Mouse (Mus musculus) T-helper 1 cell (primary cell): ENCODE results near the gene Gm45140.

ENCODE experiments used
- in situ Hi-C: fragments of 300-600 bp; cut with MboI, MseI; formaldehyde crosslinking; loops from one replicate; pipeline ENCODE4 v1.15.1; 2025; ENCODE audit warnings: high pct_unique_total_duplicates

Gene Gm45140

DNA sequence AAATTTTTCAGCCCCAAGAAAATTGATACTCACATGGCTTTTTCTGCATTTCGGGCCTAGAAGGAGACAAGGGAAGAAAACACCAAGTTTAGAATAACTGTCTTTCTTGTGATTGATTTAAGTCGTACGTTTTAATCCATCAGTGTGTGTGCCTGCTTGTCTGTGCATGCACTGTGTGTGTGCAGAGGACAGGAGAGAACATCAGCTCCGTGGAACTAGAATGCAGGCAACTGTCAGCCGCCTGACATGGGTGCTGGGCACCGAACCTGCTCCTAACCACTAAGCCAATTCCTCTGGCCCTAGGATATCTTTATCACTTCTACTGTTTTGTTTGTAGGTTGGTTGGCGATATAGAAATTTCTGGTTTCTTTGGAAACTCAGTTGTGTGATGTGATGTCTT is at the start of gene Gm45140:
Gene Gm45140, minus strand, starts transcription at position 101 of the 400 bp plus-strand sequence.
- in situ Hi-C loops = no loop called here

DNA sequence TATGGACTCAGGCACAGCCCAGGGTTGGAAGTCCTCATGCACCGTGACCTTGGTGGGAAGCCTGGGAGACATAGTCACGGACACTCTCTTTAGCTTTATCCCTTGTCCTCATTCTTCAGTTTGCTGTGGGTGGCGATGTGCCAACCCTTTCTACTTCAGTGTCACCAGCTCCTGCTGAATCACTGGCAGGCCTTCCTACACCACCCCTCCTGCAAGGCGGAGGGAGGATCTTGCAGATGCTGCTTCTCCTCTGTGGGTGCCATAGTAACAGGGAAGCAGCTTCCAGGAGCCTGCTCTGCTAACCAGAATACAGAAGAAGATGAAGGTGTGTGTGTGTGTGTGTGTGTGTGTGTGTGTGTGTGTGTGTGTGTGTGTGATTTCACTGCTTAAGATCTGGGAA is 47.2 kb upstream of the Gm45140 start:
- in situ Hi-C loops = no loop called here

DNA sequence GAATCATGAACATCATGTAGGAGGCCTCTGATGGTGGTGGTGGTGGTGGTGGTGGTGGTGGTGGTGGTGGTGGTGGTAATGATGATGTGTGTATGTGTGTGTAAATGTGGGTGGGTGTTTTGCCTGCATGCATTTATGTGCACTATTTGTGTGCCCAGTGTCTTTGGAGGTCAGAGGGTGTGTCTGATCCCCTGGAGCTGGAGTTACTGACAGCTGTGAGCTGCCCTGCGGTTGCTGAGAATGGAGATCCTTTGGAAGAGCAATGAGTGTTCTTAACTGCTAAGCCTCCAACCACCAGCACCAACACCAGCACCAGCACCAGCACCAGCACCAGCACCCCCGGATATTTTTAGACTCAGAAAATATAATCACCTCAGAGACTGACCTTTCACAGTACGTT is 46.6 kb upstream of the Gm45140 start:
- in situ Hi-C loops = no loop called here

- in situ Hi-C loops = no loop called here
These were observed 44.0 kb upstream of the Gm45140 start for GRCm38 (mm10) chr6:87879628-87880027.

- in situ Hi-C loops = no loop called here
These were observed 43.4 kb upstream of the Gm45140 start for GRCm38 (mm10) chr6:87879010-87879409.

DNA sequence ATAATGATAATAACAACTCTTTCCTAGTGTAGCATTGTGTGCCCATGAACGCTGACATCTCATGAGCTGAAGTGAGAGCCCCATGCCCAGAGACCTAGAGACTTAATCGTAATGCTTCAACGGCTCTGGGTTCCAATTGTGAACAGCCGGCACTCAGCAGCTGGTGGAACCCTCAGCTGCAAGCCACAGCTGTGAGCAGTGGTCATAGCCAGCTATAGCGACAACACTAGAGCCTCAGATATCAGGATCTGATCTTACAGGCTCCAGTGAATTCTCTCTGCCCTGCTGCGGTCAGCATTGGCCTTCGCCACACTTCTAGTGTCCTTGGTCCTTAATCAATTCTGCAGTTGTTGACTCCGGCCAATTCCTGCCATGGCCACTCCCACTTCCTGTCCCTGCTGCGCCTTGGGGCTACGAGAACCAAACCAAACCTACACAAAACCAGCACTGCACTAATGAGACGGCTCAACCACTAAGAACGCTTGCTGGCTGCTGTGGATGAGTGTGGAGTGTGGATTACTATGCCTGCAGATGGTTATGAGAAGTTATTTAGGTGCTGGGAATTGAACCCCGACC is 40.6 kb upstream of the Gm45140 start:
- in situ Hi-C loops = no loop called here

GRCm38 (mm10) chr6:87875562-87875961 is 40.0 kb upstream of the Gm45140 start:
- in situ Hi-C loops = no loop called here

GRCm38 (mm10) chr6:87875083-87875482 is 39.5 kb upstream of the Gm45140 start:
- in situ Hi-C loops = no loop called here

DNA sequence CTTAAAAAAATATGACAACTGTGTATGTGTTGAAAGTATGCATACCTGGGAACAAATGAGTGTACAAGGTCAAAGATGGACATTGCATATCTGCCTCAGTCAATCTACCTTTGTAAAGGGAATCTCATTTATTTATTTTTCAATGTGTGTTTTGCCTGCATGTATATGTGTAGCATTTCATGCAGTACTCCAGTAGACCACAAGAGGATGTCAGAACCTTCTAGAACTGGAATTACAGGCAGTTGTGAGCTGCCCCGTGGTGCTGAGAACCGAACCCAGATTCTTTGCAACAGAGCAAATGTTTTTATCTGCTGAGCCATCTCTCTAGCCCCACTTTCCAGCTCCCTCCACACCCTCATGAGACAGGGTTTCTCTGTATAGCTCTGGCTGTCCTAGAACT is 38.4 kb upstream of the Gm45140 start:
- in situ Hi-C loops = no loop called here

GRCm38 (mm10) chr6:87873104-87873503 is 37.5 kb upstream of the Gm45140 start:
- in situ Hi-C loops = no loop called here

GRCm38 (mm10) chr6:87871240-87871639 is 35.6 kb upstream of the Gm45140 start:
- in situ Hi-C loops = no loop called here

DNA sequence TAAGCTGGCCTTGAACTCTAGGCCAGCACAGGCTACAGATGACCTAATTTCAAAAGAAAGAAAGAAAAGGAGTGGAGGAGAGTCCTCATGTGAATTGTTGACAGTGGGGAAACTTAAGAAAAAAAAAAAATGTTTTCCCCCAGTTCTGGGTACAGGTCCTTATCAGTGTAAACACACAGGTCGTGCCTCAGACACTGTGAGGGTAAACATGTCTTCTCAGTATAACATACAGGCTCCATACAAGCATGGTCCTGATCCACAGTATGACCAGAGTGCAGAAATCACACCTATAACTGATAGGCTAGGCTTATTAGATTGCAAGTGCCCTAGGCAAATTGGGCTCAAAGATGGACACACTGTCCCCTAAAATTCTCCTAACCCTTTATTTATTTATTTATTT is 34.8 kb upstream of the Gm45140 start:
- in situ Hi-C loops = no loop called here

GRCm38 (mm10) chr6:87868871-87869506 is 33.4 kb upstream of the Gm45140 start:
- in situ Hi-C loops = no loop called here

DNA sequence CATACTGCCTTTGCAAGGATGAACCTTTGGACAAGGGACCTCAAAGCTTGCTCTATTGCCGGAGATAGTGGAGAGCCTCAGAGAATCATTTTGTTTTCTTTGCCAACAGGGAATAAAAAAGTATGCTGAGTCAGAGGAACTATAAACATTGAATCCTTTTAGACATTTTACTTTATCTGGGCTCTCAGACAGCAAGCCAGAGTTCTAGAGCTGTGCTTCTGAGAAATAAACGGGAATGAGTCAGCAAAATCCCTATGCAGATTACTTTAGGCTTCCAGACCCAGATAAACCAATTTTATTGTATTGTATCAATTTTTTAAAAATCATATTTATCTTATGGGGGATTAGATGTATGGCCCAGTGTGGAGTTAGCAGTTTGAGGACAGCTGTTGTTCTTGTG is 31.7 kb upstream of the Gm45140 start:
- in situ Hi-C loops = no loop called here

GRCm38 (mm10) chr6:87866211-87866610 is 30.6 kb upstream of the Gm45140 start:
- in situ Hi-C loops = no loop called here

DNA sequence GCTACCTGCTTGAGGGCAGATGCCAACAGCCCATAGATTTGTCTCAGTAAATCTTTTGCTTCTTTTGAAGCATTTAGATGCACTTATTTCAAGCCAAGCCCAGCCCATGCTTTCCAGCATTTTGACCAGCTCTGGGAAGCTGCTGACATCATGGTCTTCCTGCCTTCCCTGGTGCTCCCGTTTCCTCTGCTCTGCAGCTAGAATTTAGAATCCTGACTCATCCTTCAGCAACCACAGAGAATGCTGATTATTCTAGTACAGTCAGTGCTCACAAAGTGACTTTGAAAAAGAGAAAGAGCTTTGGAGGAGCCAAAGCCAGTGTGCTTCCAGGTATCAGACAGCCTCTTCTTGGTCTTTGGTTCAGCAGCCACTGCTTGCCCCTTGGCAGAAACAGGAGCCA is 21.5 kb upstream of the Gm45140 start:
- in situ Hi-C loops = no loop called here

DNA sequence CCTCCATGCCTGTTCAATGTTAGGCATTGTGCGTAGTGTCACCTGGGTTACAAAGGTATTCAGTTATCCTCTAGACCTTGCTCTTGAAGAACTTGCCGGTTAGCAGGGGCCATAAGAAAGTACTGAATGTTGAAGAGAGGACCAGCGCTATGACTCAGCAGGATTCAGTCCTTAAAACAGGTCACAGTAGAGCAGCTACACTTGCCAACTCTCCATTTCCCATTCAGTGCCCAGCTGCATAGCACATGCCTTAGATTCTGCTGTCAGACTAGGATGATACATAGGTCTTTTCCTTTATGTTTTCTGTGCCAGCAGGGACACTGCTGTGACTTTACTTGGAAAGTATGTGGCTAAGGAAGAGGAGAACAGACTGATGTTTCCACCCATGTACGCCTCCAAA is 17.9 kb upstream of the Gm45140 start:
- in situ Hi-C loops = no loop called here

DNA sequence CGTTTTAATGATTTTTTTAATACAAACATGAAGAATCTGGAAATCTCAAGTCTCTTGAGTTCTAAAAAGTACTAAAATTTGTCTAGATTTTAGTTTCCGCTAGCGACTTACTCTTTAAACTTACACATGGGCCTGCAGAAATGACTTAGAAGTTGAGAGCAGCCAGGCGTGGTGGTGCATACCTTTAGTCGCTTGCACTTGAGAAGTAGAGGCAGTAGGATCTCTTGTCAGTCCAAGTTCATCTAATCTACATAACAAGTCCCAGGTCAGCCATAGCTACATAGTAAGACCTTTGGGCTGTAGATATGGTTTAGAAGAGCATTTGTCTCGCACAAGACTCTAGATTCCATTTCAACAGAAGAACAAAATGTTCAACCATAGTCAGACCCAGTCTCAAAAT is 16.3 kb upstream of the Gm45140 start:
- in situ Hi-C loops = no loop called here

- in situ Hi-C loops = no loop called here
These were observed 15.5 kb upstream of the Gm45140 start, which contains the start of gene Cnbp for GRCm38 (mm10) chr6:87850900-87851614. Cnbp (minus strand) TSS chr6:87851106.

GRCm38 (mm10) chr6:87850155-87850899 is 14.7 kb upstream of the Gm45140 start:
- in situ Hi-C loops = no loop called here

GRCm38 (mm10) chr6:87849780-87850154 is 14.2 kb upstream of the Gm45140 start:
- in situ Hi-C loops = no loop called here

DNA sequence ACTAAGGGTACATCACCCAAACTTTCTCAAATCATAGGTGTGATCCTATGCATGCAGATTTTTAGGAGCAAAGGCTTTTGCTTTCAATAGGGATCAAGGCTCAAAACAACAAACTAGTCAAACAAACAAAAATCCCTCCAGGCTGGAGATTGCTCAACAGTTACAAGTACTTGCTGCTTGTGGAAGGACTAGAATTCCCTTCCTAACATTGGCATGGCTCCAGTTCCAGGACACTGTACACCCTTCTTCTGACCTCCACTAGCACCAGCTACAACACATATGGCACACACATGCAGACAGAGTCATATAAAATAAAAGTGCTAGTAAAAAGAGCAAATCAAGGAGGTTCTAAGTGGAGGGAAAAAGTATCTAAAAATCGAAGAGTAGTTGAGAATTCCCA is 11.2 kb upstream of the Gm45140 start:
- in situ Hi-C loops = no loop called here
